Mouse (Mus musculus): ENCODE data around the gene Lmo4. TPM values are rescaled to one million over a fixed set of nuclear protein-coding genes. Genes with fewer than 3 reads are reported as not detected.

Lmo4 gene
- polyA plus RNA-seq, 1 experiment, result not detected

DNA sequence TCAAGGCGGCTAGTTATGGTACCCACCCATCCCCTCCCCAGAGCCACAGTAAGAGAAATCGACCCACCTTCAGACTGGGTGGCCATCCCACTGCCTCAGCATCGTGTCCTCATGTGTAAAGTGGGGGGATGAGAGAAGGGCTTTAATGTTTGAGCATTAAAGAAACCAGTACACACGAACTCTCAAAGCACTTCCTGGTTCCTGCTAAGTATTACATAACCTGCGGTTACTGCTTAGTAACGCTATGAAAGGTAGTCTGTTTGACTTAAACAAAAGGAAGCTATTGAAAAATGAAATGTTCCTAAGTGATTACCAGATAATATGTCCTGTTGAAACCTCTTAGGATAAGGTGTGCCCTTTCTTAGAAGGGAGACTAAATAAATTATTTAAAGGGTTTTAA, 26.9 kb upstream of the Lmo4 start:
- no peak overlapping the region for H3K27ac ChIP-seq (ENCODE audit: insufficient read depth, low read depth, low read length)
- no peaks in the 10 kb centered on the region for H3K4me1 ChIP-seq (ENCODE audit: control insufficient read depth, insufficient read depth, low read length)
- H3K4me3 ChIP-seq (ENCODE audit: insufficient read depth, low read depth, low read length), result no peak overlapping the region
- TF ChIP-seq POLR2A (IDR thresholded peaks at IDR 0.05; ENCODE audit: insufficient read depth, low read depth, low read length) (no peak), CTCF (IDR thresholded peaks at IDR 0.05; ENCODE audit: insufficient read depth, low read depth, low read length) (no peak)
- 90% methylated on average over 6 of the region's 6 CpGs for WGBS

GRCm38 (mm10) chr3:144231419-144231818, 26.4 kb upstream of the Lmo4 start:
- no peaks in the 10 kb centered on the region for H3K4me1 ChIP-seq (ENCODE audit: control insufficient read depth, insufficient read depth, low read length)
- 94% methylated on average over 7 of the region's 7 CpGs for WGBS
- TF ChIP-seq POLR2A (IDR thresholded peaks at IDR 0.05; ENCODE audit: insufficient read depth, low read depth, low read length), result no peak
- TF ChIP-seq CTCF (IDR thresholded peaks at IDR 0.05; ENCODE audit: insufficient read depth, low read depth, low read length), result no peak
- H3K27ac ChIP-seq (ENCODE audit: insufficient read depth, low read depth, low read length), result no peak overlapping the region
- H3K4me3 ChIP-seq (ENCODE audit: insufficient read depth, low read depth, low read length), result no peak overlapping the region

- no peak overlapping the region for H3K27ac ChIP-seq (ENCODE audit: insufficient read depth, low read depth, low read length)
- no peak for TF ChIP-seq POLR2A (IDR thresholded peaks at IDR 0.05; ENCODE audit: insufficient read depth, low read depth, low read length)
- TF ChIP-seq CTCF (IDR thresholded peaks at IDR 0.05; ENCODE audit: insufficient read depth, low read depth, low read length), result no peak
- 93% methylated on average over 9 of the region's 9 CpGs for WGBS
- H3K4me3 ChIP-seq (ENCODE audit: insufficient read depth, low read depth, low read length), result no peak overlapping the region
- H3K4me1 ChIP-seq (ENCODE audit: control insufficient read depth, insufficient read depth, low read length), result no peaks in the 10 kb centered on the region
Measured at GRCm38 (mm10) chr3:144230016-144230415, 25.0 kb upstream of the Lmo4 start.

DNA sequence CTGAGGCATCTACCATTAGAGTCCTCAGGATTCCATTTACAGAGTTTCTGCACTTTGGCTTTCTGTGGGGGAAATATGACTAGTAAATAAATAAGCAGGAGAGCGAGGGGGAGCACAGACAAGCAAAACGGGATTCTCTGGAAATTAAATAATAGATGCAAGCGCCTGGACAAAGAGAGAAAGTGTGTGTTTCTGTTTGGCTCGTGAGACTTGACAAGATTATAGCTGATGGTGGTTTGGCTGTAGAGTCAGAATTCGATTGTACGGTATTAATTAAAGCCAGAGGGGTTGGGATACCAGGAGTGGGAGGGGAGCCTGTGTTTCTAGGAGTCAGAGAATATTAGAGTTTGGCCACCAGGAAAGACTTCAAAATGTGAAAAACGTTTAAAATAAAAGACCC, 24.3 kb upstream of the Lmo4 start:
- Histone ChIP-seq H3K27ac (ENCODE audit: insufficient read depth, low read depth, low read length) (no peak overlapping the region), H3K4me1 (ENCODE audit: control insufficient read depth, insufficient read depth, low read length) (no peaks in the 10 kb centered on the region), H3K4me3 (ENCODE audit: insufficient read depth, low read depth, low read length) (no peak overlapping the region)
- TF ChIP-seq POLR2A (IDR thresholded peaks at IDR 0.05; ENCODE audit: insufficient read depth, low read depth, low read length) (no peak), CTCF (IDR thresholded peaks at IDR 0.05; ENCODE audit: insufficient read depth, low read depth, low read length) (no peak)
- 63% methylated on average over 7 of the region's 7 CpGs for WGBS

DNA sequence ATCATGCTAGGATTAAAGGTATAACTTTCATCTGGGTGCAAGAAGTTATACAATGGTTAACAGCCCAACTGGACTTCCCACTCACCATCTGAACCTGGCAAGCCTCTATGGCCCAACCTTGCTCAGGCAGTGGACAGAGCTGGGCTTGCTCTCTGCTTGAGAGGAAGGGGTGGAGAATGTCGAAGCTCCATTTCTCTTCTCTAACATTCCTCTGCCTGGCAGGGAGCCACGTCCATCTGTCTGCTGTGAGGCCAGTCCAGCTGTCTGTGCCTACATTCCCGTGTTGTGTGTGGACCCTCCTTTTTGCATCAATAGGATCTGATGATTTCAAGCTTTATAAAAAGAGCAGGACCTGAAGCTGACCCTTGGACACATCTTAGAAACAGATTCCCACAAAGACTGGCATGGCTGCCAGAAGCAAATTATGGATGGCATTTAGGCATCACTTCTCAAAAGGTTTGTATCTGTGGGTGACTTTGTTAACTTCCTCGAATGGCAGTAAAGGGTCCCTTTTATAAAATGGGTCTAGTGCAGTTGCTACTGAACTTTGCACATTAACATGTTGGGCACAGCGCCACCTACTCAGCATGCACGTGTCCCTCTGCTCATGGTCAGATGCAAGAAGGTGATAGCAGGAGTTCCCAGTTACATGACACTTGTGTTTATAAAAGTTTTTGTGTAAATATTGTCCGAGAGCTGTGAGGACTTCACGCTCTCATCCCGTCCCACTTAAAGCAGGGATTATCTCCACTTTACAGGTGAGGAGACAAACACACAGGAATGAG, 20.6 kb upstream of the Lmo4 start:
- 69% methylated on average over 9 of the region's 9 CpGs for WGBS
- no peaks in the 10 kb centered on the region for H3K4me1 ChIP-seq (ENCODE audit: control insufficient read depth, insufficient read depth, low read length)
- no peak overlapping the region for H3K4me3 ChIP-seq (ENCODE audit: insufficient read depth, low read depth, low read length)
- TF ChIP-seq POLR2A (IDR thresholded peaks at IDR 0.05; ENCODE audit: insufficient read depth, low read depth, low read length), result no peak
- no peak for TF ChIP-seq CTCF (IDR thresholded peaks at IDR 0.05; ENCODE audit: insufficient read depth, low read depth, low read length)
- no peak overlapping the region for H3K27ac ChIP-seq (ENCODE audit: insufficient read depth, low read depth, low read length)

DNA sequence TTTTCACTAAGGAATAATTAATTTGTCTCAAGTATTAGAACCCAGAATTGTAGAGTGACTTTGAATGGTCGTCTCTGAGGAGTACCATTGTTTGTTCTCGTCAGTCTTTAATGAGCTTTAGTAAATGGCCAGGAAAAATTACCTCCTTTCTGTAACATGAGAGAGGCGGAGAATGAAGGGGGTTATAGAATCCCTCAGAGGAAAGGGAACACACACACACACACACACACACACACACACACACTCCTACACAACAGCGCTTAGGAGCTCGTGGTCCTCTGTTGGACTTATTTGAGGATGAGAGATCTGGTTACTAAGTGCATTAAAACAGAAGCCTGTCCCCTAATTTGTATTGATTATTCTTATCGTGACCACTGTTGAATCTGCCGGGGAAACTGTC, 19.6 kb upstream of the Lmo4 start:
- WGBS, result 68% methylated on average over 7 of the region's 7 CpGs
- Histone ChIP-seq H3K27ac (ENCODE audit: insufficient read depth, low read depth, low read length) (no peak overlapping the region), H3K4me1 (ENCODE audit: control insufficient read depth, insufficient read depth, low read length) (no peaks in the 10 kb centered on the region), H3K4me3 (ENCODE audit: insufficient read depth, low read depth, low read length) (no peak overlapping the region)
- TF ChIP-seq CTCF (IDR thresholded peaks at IDR 0.05; ENCODE audit: insufficient read depth, low read depth, low read length) (no peak), POLR2A (IDR thresholded peaks at IDR 0.05; ENCODE audit: insufficient read depth, low read depth, low read length) (no peak)

DNA sequence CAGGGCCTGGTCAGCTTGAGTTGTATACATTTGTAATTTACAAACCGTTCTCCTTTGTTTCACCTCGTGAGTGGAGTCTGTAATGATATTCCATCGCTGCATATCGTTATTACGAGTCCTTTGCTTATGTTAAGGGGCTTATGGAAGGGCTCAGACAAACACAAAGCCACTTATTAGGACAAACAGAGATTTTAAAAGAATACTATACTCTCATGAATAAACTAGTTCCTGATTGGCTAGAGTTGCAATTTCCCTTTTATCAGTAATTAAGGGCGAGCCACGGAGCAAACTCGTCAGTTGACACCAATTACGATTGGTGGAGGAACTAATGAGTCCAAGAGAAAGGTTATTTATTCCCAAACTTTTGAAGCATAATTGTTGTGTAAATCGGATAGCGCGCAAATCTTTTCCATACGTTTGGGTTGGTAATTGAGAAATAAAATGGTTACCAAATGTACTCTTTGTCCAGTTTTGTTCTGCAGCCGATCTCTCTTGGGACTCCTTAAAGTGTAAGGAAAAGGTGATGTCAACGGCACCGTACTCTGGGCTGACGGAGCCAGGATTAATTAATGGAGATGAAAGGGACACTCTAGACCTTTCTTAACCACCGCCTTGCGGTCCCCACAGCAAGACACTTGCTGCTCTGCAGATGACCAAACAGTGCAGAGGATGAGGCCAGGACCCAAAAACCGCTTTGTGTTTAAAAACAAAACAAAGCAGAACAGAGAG, 18.5 kb upstream of the Lmo4 start:
- TF ChIP-seq POLR2A (IDR thresholded peaks at IDR 0.05; ENCODE audit: insufficient read depth, low read depth, low read length), result no peak
- TF ChIP-seq CTCF (IDR thresholded peaks at IDR 0.05; ENCODE audit: insufficient read depth, low read depth, low read length), result no peak
- Histone ChIP-seq H3K4me3 (ENCODE audit: insufficient read depth, low read depth, low read length) (no peak overlapping the region), H3K27ac (ENCODE audit: insufficient read depth, low read depth, low read length) (no peak overlapping the region), H3K4me1 (ENCODE audit: control insufficient read depth, insufficient read depth, low read length) (no peaks in the 10 kb centered on the region)
- WGBS, result 40% methylated on average over 20 of the region's 20 CpGs

GRCm38 (mm10) chr3:144222381-144222780, 17.4 kb upstream of the Lmo4 start:
- Histone ChIP-seq H3K4me3 (ENCODE audit: insufficient read depth, low read depth, low read length) (no peak overlapping the region), H3K27ac (ENCODE audit: insufficient read depth, low read depth, low read length) (no peak overlapping the region), H3K4me1 (ENCODE audit: control insufficient read depth, insufficient read depth, low read length) (no peaks in the 10 kb centered on the region)
- no peak for TF ChIP-seq CTCF (IDR thresholded peaks at IDR 0.05; ENCODE audit: insufficient read depth, low read depth, low read length)
- TF ChIP-seq POLR2A (IDR thresholded peaks at IDR 0.05; ENCODE audit: insufficient read depth, low read depth, low read length), result no peak
- WGBS, result 95% methylated on average over 9 of the region's 9 CpGs

GRCm38 (mm10) chr3:144207498-144207897, 2.5 kb upstream of the Lmo4 start:
- Histone ChIP-seq H3K4me3 (ENCODE audit: insufficient read depth, low read depth, low read length) (no peak overlapping the region), H3K27ac (ENCODE audit: insufficient read depth, low read depth, low read length) (no peak overlapping the region), H3K4me1 (ENCODE audit: control insufficient read depth, insufficient read depth, low read length) (no peaks in the 10 kb centered on the region; the same call in 1 of the 2 replicates)
- WGBS, result 67% methylated on average over 5 of the region's 5 CpGs
- TF ChIP-seq CTCF (IDR thresholded peaks at IDR 0.05; ENCODE audit: insufficient read depth, low read depth, low read length), result no peak
- TF ChIP-seq POLR2A (IDR thresholded peaks at IDR 0.05; ENCODE audit: insufficient read depth, low read depth, low read length), result no peak
